Mouse (Mus musculus) intestine, embryonic 16.5 days (tissue): ENCODE results near the gene Rpl36-ps4. TPM values are rescaled to one million over a fixed set of nuclear protein-coding genes. Genes with fewer than 3 reads are reported as not detected.
A peak's percentile ranks its signal among the peaks of the same experiment; 100 is the strongest.
"Not testable (repeated sequence)": the region's sequence is repeated elsewhere in the genome, so short reads cannot be mapped to it uniquely, and the experiment has no call there.

Source experiments
- ATAC-seq: fragments of 200-750 bp; cut with Nextera tagmentation; 2 replicates; pipeline ENCODE4 v1.8.0; 2017; ENCODE audit warnings: moderate TSS enrichment, moderate library complexity
- H3K27ac ChIP-seq: fragments of 300-500 bp; sonication (generic); 2 replicates; pipeline ENCODE4 v1.5.1; 2014; ENCODE audit warnings: mild to moderate bottlenecking, low read length
- H3K27me3 ChIP-seq: fragments of 300-500 bp; sonication (generic); replicated peaks from 2 replicates; pipeline ENCODE4 v1.6.1; 2014; ENCODE audit warnings: low read length, control low read depth, mixed read lengths; ENCODE audit not compliant: control insufficient read depth, insufficient read depth
- H3K36me3 ChIP-seq: fragments of 300-500 bp; sonication (generic); 2 replicates; pipeline ENCODE4 v1.6.1; 2014; ENCODE audit warnings: low read length, control low read depth; ENCODE audit not compliant: control insufficient read depth, insufficient read depth
- H3K4me1 ChIP-seq: fragments of 300-500 bp; sonication (generic); 2 replicates; pipeline ENCODE4 v1.6.1; 2014; ENCODE audit warnings: low read length, control low read depth, mixed read lengths; ENCODE audit not compliant: control insufficient read depth, insufficient read depth
- H3K4me2 ChIP-seq: fragments of 300-500 bp; sonication (generic); 2 replicates; pipeline ENCODE4 v1.6.1; 2014; ENCODE audit warnings: low read depth, low read length, control low read depth
- H3K4me3 ChIP-seq: fragments of 300-500 bp; sonication (generic); 2 replicates; pipeline ENCODE4 v1.5.1; 2014; ENCODE audit warnings: mild to moderate bottlenecking, low read length
- H3K9ac ChIP-seq: fragments of 300-500 bp; sonication (generic); 2 replicates; pipeline ENCODE4 v1.6.1; 2014; ENCODE audit warnings: low read depth, low read length
- H3K9me3 ChIP-seq: fragments of 300-500 bp; sonication (generic); 2 replicates; pipeline ENCODE4 v1.6.1; 2016; ENCODE audit warnings: low read length, control low read depth; ENCODE audit not compliant: control insufficient read depth
- WGBS: fragments of 180-500 bp; shearing (Covaris S2); extraction: QIAGEN DNeasy Blood & Tissue Kit; methylation state at CpG from one replicate; pipeline ENCODE4 v1.1.7; 2014; 5-methylcytosine and 5-hydroxymethylcytosine counted together
- polyA plus RNA-seq: library from polyadenylated mRNA; unstranded; fragments of >200 nt; fragmentation: Nextera tagmentation; extraction: Ambion mirVana; gene quantifications from 2 replicates; pipeline ENCODE4 v1.2.1, GENCODE M21; 2015

The Rpl36-ps4 gene
- polyA plus RNA-seq, 1 experiment from 2014 or later = not detected

DNA sequence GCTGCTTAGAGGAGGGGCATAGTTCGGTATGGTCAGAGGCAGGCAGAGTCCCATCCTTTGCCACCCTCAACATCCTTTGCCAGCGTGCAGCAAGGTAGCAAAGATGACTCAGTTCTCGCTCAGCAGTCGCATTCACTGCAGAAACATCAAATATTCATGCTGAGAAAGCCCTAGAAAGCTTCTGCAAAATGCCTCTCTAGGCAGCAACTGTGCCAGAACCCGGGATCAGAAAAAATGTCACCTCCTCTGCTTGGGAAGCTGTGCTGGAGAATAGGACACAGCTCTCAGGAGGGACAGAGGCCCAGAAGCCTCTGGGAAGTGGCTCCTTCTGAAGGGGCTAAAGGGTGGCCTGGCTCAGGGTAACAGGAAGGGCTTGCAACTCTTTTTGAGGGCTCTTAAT, 2.7 kb upstream of the Rpl36-ps4 start:
- WGBS = 83% methylated on average over 5 of the region's 5 CpGs
- H3K36me3 ChIP-seq = no peaks in the 10 kb centered on the region
- H3K27ac ChIP-seq = no peak overlapping the region
- no peak for ATAC-seq
- H3K4me3 ChIP-seq = no peak overlapping the region
- H3K27me3 ChIP-seq = no peaks in the 10 kb centered on the region
- H3K9ac ChIP-seq = no peak overlapping the region
- no peak overlapping the region for H3K4me2 ChIP-seq
- no peaks in the 10 kb centered on the region for H3K9me3 ChIP-seq
- H3K4me1 ChIP-seq = no peaks in the 10 kb centered on the region

DNA sequence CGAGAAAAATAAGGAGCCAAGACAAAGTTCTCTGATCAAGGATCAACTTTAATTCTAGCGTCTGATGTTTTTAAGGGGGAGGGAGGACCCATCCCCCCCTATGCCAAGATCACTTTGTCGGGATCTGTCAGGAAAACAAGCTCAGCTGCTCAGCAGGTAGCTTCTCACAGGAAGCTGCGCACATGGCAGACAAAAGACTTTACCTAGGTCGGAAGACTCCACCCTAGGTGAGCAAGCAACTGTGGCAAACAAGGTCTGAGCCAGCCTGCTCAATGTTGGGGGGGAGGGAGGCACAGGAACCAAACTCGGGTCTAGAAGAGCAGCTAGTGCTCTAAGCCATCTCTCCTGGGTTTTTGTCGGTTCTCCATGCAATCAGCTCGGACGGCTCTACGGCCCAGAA, 13.5 kb downstream of the Rpl36-ps4 start:
- H3K4me3 ChIP-seq = no peak overlapping the region
- H3K27me3 ChIP-seq = no peaks in the 10 kb centered on the region
- no peak overlapping the region for H3K9ac ChIP-seq
- no peak overlapping the region for H3K27ac ChIP-seq
- no peak overlapping the region for H3K4me2 ChIP-seq
- H3K9me3 ChIP-seq = no peaks in the 10 kb centered on the region
- 81% methylated on average over 10 of the region's 10 CpGs for WGBS
- no peak for ATAC-seq
- H3K4me1 ChIP-seq = no peaks in the 10 kb centered on the region
- no peaks in the 10 kb centered on the region for H3K36me3 ChIP-seq

DNA sequence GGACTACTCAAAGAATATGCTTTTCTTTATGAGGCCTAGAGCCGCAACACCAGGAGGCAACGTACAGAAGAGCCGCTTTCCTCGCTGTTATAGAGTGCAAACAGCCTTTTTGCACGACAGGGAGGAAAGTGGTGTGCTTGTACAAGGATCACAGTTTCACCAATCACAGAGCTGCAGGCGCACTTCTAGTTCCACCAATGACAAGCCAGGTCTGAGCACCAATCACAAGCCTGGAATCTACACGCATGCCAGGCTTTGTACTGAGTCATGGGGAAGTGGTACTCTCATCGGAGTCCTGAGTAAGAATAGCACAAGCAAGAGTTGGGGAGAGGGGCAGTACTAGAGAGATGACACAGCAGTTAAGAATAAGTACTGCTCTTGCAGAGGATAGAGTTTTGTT, 14.0 kb downstream of the Rpl36-ps4 start:
- no peak for ATAC-seq
- WGBS = 85% methylated on average over 8 of the region's 8 CpGs
- no peak overlapping the region for H3K4me3 ChIP-seq

DNA sequence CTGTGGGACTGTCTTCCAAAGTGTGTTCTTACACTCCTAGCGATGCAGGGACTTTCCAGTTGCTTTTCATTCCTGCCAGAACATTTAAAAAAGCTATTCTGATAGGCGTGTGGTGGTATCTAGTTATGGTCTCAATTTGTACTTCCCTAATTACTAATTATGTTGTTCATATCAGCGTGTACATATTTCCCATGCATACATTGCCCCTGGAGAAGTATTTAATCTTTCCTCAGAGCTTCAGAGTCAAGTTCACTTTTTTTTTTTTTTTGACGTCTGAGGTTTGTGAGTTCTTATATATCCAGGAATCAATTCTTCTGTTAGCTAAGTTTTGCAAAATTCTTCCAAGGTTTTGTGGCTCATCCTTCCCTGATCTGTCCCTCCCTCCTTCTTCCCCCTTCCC, 15.4 kb downstream of the Rpl36-ps4 start:
- 71% methylated on average over 4 of the region's 4 CpGs for WGBS

More for the DNA sequence above, 14.0 kb downstream of the Rpl36-ps4 start:
- no peaks in the 10 kb centered on the region for H3K36me3 ChIP-seq
- no peak overlapping the region for H3K4me2 ChIP-seq
- H3K27ac ChIP-seq = no peak overlapping the region
- H3K27me3 ChIP-seq = no peaks in the 10 kb centered on the region
- no peaks in the 10 kb centered on the region for H3K4me1 ChIP-seq
- H3K9ac ChIP-seq = no peak overlapping the region
- H3K9me3 ChIP-seq = no peaks in the 10 kb centered on the region

DNA sequence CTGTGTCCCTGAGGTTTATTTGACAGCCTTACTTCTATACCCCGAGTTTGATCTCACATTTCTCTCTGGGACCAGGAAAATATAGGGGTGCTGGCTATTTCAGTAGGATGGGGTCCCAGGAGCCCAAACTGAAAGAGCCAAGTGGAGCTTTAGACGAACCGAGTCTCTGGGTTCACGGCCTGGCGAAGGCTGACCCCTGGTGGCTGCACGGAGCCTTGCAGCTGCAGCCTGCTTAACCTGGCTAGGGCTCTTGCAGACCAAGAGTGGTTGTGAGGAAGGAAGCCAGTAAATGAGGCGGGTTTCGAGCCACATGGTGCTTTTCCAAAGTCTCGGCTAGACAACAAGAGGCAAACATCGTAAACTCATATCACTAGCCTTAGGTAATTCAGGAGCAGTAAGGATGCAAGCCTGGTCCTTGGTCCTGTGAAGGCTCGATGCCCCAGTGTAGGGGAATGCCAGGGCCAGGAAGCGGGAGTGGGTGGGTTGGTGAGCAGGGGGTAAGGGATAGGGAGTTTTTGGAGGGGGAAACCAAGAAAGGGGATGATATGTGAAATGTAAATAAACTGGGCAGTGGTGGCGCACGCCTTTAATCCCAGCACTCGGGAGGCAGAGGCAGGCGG, 28.3 kb downstream of the Rpl36-ps4 start:
- H3K27ac ChIP-seq = no peak overlapping the region
- H3K27me3 ChIP-seq = no peaks in the 10 kb centered on the region
- H3K36me3 ChIP-seq = no peaks in the 10 kb centered on the region
- ATAC-seq = peak; percentile 64; the same call in 1 of the 2 replicates
- no peaks in the 10 kb centered on the region for H3K9me3 ChIP-seq
- H3K9ac ChIP-seq = no peak overlapping the region
- no peak overlapping the region for H3K4me3 ChIP-seq
- H3K4me1 ChIP-seq = no peaks in the 10 kb centered on the region
- WGBS = 42% methylated on average over 16 of the region's 16 CpGs
- no peak overlapping the region for H3K4me2 ChIP-seq

More for the DNA sequence above, 15.4 kb downstream of the Rpl36-ps4 start:
- no peaks in the 10 kb centered on the region for H3K27me3 ChIP-seq
- no peak overlapping the region for H3K27ac ChIP-seq
- H3K4me1 ChIP-seq = no peaks in the 10 kb centered on the region
- no peak overlapping the region for H3K4me3 ChIP-seq
- no peaks in the 10 kb centered on the region for H3K36me3 ChIP-seq
- H3K9me3 ChIP-seq = no peaks in the 10 kb centered on the region
- no peak overlapping the region for H3K9ac ChIP-seq
- no peak for ATAC-seq
- H3K4me2 ChIP-seq = no peak overlapping the region

DNA sequence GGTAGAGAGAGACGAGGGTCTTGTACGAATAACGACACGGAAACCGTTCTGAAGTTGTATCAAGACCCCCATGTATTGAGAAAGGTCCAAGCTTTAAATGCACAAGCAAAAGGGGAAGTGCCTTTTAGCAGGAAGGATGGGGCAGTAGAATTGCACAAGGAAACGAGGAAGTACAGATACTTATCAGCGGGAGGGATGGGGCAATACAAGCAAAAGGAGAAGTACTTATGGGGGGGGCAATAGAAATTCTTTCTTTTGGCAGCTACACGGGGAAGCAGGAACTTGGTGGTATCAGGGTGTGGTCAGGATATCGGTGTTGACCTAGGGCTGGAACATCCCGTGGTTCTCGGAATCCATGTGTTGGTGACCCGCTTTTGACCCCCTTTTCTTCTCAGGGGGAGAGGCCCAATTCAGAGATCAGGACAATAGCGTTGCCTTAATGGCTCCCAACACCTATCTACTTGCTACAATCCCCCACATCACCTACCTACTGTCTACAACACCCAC, 33.9 kb downstream of the Rpl36-ps4 start:
- not testable (repeated sequence) for ATAC-seq, H3K36me3 ChIP-seq, H3K27ac ChIP-seq, H3K9ac ChIP-seq, H3K4me1 ChIP-seq, H3K4me3 ChIP-seq, H3K4me2 ChIP-seq, H3K9me3 ChIP-seq, H3K27me3 ChIP-seq
- 86% methylated on average over 12 of the region's 13 CpGs for WGBS

DNA sequence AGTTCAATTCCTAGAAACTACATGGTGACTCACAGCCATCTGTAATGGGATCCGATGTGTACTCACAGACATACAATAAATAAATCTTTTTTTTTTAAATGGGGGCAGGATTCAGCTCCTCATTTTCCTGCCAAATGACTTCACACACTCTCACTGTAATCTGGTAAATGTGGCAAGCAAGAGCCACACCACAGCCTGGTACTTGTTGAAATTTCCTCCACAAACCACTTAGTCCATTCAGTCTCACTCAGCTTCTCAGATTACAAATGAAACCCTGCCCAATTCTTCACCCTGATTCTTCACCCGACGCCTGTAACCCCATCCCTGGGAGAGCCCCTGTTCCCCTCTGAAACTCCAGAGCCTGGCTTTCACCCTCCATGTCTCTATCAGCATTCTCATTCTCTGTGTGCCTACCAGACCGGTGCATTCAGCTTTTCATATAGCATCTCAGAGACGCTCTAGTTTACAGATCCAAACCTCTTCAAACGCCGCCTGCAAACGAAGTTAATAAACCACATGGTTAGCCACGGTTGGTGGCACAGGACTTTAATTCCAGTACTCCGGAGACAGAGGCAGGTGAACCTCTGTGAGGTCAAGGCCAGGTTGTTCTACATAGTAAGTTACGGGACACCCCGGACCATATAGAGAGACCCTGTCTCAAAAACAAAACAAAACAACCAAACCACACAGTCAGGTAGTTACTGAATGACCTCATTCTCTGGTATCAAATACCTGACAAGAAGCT, 36.5 kb downstream of the Rpl36-ps4 start:
- WGBS = 75% methylated on average over 12 of the region's 12 CpGs
- Histone ChIP-seq H3K4me3 (no peak overlapping the region), H3K27me3 (no peaks in the 10 kb centered on the region), H3K36me3 (no peaks in the 10 kb centered on the region), H3K4me1 (no peaks in the 10 kb centered on the region), H3K9ac (no peak overlapping the region), H3K27ac (no peak overlapping the region), H3K9me3 (no peaks in the 10 kb centered on the region), H3K4me2 (no peak overlapping the region)
- no peak for ATAC-seq

DNA sequence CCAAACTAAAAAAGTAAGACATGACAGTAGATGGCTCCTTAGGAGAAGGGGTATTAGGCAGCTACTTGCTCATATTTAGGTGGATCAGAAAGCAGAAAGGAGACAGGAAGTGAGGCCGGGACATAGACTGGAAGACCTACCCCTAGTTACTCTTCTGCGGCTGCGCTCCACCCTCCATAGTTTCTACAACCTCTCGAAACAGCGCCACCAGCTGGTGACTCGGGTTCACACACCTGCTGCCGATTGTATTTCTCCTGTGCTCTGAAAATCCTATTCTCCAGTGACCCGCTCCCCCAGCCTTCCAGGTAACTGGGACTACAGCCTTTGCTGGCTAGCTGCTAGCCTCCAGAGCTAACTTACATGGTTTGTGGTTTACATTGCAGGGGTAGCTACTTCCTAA, 37.5 kb downstream of the Rpl36-ps4 start:
- 61% methylated on average over 8 of the region's 8 CpGs for WGBS
- no peak for ATAC-seq
- Histone ChIP-seq H3K9me3 (no peaks in the 10 kb centered on the region), H3K4me1 (no peaks in the 10 kb centered on the region), H3K4me3 (no peak overlapping the region), H3K9ac (no peak overlapping the region), H3K27me3 (no peaks in the 10 kb centered on the region), H3K36me3 (no peaks in the 10 kb centered on the region), H3K4me2 (no peak overlapping the region), H3K27ac (no peak overlapping the region)

DNA sequence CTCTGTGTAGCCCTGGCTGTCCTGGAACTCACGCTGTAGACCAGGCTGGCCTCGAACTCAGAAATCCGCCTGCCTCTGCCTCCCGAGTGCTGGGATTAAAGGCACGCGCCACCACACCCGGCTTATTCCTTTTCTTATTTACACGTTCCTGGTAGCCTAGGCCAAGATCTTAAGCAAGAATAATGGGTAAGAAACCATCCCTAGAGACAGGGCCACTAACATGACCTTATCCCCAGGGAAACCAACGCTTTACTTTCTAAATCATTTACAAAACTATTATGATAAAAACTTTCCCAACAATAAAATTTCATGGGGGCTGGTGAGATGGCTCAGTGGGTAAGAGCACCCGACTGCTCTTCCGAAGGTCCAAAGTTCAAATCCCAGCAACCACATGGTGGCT, 38.6 kb downstream of the Rpl36-ps4 start:
- not testable (repeated sequence) for H3K9ac ChIP-seq, H3K27me3 ChIP-seq, H3K36me3 ChIP-seq, H3K4me3 ChIP-seq, H3K27ac ChIP-seq, ATAC-seq, H3K9me3 ChIP-seq, H3K4me2 ChIP-seq, H3K4me1 ChIP-seq
- WGBS = 92% methylated on average over 9 of the region's 11 CpGs
